Mouse (Mus musculus) ES-E14 (cell line): ENCODE results near the gene Commd2. TPM values are rescaled to one million over a fixed set of nuclear protein-coding genes. Genes with fewer than 3 reads are reported as not detected.

Source experiments
- DNase-seq: peaks from one replicate; pipeline ENCODE4 v3.0.0-alpha.2; 2013; ENCODE audit warnings: low read depth, low spot score
- H3K27ac ChIP-seq: 2 replicates; pipeline ENCODE4 v1.5.1; 2012; ENCODE audit warnings: low read depth, mild to moderate bottlenecking, low read length, moderate library complexity, mixed read lengths; ENCODE audit not compliant: poor library complexity, insufficient read depth, severe bottlenecking
- H3K36me3 ChIP-seq: 2 replicates; pipeline ENCODE4 v1.6.1; 2012; ENCODE audit warnings: mild to moderate bottlenecking, low read length, moderate library complexity, mixed read lengths; ENCODE audit not compliant: control insufficient read depth, poor library complexity, insufficient read depth, severe bottlenecking
- H3K4me1 ChIP-seq, 2 experiments: fragments of 150-350 bp in 1 of 2; sonication (generic) in 1 of 2; 2 replicates each; pipeline ENCODE4 v1.6.1; 2012; ENCODE audit warnings: low read length in 2 of 2, mild to moderate bottlenecking in 1 of 2, mixed read lengths in 1 of 2; ENCODE audit not compliant: control insufficient read depth in 2 of 2, insufficient read depth in 2 of 2, poor library complexity in 1 of 2
- H3K4me3 ChIP-seq, 2 experiments: fragments of 150-350 bp in 1 of 2; sonication (generic) in 1 of 2; 2 replicates each; pipeline ENCODE4 v1.5.1; 2012; ENCODE audit warnings: low read length in 2 of 2, low read depth in 1 of 2, mild to moderate bottlenecking in 1 of 2, mixed read lengths in 1 of 2; ENCODE audit not compliant: insufficient read depth in 1 of 2, poor library complexity in 1 of 2, severe bottlenecking in 1 of 2
- H3K9ac ChIP-seq: 2 replicates; pipeline ENCODE4 v1.6.1; 2012; ENCODE audit warnings: low read depth, mild to moderate bottlenecking, low read length, mixed read lengths; ENCODE audit not compliant: poor library complexity, insufficient read depth, severe bottlenecking
- H3K9me3 ChIP-seq: fragments of 150-350 bp; sonication (generic); 2 replicates; pipeline ENCODE4 v1.6.1; 2012; ENCODE audit warnings: low read depth, mild to moderate bottlenecking, low read length; ENCODE audit not compliant: control insufficient read depth, insufficient read depth
- CHD2 ChIP-seq: IDR thresholded peaks from 2 replicates; pipeline ENCODE4 v1.6.1; 2014; ENCODE audit warnings: mild to moderate bottlenecking, low read depth, low read length, inconsistent platforms
- HCFC1 ChIP-seq: IDR thresholded peaks from 2 replicates; pipeline ENCODE4 v1.6.1; 2012; ENCODE audit warnings: low read length, inconsistent platforms, borderline replicate concordance; ENCODE audit not compliant: insufficient read depth
- MAFK ChIP-seq: IDR thresholded peaks from 2 replicates; pipeline ENCODE4 v1.6.1; 2014; ENCODE audit warnings: mild to moderate bottlenecking, low read depth, low read length, inconsistent platforms; ENCODE audit not compliant: insufficient read depth
- ZC3H11A ChIP-seq: IDR thresholded peaks from 2 replicates; pipeline ENCODE4 v1.6.1; 2012; ENCODE audit warnings: low read depth, mild to moderate bottlenecking, inconsistent platforms, low read length, borderline replicate concordance
- ZNF384 ChIP-seq: IDR thresholded peaks from 2 replicates; pipeline ENCODE4 v1.6.1; 2012; ENCODE audit warnings: low read depth, low read length, inconsistent platforms
- in situ Hi-C, 2 experiments: fragments of 600-800 bp; cut with MboI; formaldehyde crosslinking; loops; one replicate each; pipeline ENCODE4 v1.15.1; 2025; ENCODE audit warnings: low sequenced_read_pairs in 2 of 2, inconsistent platforms in 1 of 2; ENCODE audit not compliant: unreplicated experiment in 2 of 2
- total RNA-seq: library from RNA; depleted of rRNA; stranded (reverse); fragments of 300-350 nt; gene quantifications from 2 replicates; pipeline ENCODE4 v1.2.3, GENCODE M21; 2012; rRNA removed

Commd2 gene
- 28.7 and 38.2 TPM in 2 replicates for total RNA-seq

DNA sequence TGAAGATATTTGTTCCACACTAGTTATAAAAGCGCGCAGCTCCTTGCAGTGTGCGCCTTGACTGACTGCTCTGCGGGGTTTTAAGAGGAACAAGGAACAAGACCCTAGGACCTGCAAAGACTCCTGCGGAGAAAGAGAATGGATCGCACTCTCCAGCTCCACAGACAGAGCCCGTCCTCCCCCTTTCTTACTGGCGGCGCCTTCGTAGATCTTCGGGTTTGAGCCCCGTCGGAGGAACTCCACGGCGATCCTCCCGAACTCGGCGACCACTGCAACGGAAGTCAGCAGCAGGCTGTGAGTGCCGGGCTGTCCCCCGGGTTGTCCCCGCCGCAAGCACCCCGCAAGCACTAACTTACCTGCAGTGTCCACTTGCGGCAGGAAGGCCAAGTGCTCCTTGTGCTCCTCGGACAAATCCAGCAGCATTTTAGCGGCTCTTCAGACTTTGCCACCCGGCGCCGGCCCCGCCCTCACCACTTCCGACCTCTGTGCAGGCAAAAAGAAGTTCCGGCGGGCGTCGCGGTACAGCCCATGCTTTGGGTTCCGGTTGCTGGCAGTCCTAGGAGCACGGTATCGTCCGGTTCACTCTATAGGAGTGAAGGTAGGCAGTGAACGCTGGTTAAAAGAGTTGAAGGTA, at the start of gene Commd2:
TSS of gene Commd2 (minus strand) at position 485 of the 634 bp plus-strand sequence.
- peak; percentile 78 for DNase-seq
- H3K9ac ChIP-seq = peak within 1 kb of the TSS; percentile 94
- H3K27ac ChIP-seq = no peak within 1 kb of the TSS; the same call in 1 of the 2 replicates
- TF ChIP-seq HCFC1 (peak; percentile 82), ZNF384 (no peak)
- H3K4me1 ChIP-seq = no peaks in the 10 kb centered on the region; a peak in 1 of 4 replicates
- in situ Hi-C loops = no loop called here
- H3K4me3 ChIP-seq = peak within 1 kb of the TSS; percentile 85 to 97
- no peaks in the 10 kb centered on the region for H3K9me3 ChIP-seq
- H3K36me3 ChIP-seq = peaks cover 4% of the 10 kb centered on the region

DNA sequence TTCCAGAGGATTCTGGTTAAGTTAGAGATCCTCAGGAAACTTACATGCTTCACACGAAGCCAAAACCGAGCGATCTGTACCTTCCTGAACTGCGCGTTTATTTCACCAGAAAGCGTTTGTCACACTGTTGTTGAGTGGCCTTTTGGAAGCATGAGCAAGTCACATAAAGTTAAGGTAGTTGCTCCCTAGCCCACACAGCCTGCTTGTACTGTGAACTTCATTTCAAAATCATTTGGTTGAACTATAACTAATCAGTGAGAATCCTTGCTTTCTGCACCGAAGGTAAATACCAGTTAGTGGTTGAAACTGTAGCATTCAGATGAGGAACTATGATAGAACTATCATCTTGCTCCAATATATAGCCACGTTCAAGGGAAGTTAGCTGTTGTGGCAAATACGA, 45.3 kb upstream of the Commd2 start:
- DNase-seq = no peak
- in situ Hi-C loops = no loop called here

DNA sequence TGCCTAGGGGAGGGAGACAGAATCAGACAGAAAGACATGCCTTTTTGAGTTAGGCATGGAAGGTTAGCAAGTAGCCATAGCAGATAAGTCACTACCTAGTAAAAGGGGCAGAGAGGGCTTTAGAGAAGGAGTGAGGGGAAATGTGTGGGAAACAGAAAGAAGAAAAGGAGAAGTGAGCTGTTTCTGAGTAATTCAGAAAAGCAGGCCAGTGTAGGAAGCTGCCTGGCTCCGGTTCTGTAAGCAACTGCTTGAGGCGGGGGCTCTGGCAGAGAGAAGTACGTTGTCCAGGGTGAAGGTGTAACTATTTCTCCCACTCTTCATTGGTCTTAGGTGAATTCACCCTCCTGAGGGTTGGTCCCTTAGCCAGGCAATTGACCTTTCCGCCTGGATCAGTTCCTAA, 44.7 kb upstream of the Commd2 start:
- Histone ChIP-seq H3K4me1 (no peaks in the 10 kb centered on the region), H3K36me3 (no peaks in the 10 kb centered on the region), H3K27ac (no peak overlapping the region), H3K9ac (no peak overlapping the region), H3K9me3 (no peaks in the 10 kb centered on the region), H3K4me3 (no peak overlapping the region)
- TF ChIP-seq ZNF384 (no peak), ZC3H11A (no peak), CHD2 (no peak), MAFK (no peak)
- no peak for DNase-seq
- in situ Hi-C loops = no loop called here

More for the DNA sequence above, 45.3 kb upstream of the Commd2 start:
- H3K27ac ChIP-seq = no peak overlapping the region
- H3K4me1 ChIP-seq = no peaks in the 10 kb centered on the region
- TF ChIP-seq CHD2 (no peak), MAFK (no peak), ZC3H11A (no peak), ZNF384 (no peak), HCFC1 (no peak)
- H3K9ac ChIP-seq = no peak overlapping the region
- H3K9me3 ChIP-seq = no peaks in the 10 kb centered on the region
- no peak overlapping the region for H3K4me3 ChIP-seq
- no peaks in the 10 kb centered on the region for H3K36me3 ChIP-seq

DNA sequence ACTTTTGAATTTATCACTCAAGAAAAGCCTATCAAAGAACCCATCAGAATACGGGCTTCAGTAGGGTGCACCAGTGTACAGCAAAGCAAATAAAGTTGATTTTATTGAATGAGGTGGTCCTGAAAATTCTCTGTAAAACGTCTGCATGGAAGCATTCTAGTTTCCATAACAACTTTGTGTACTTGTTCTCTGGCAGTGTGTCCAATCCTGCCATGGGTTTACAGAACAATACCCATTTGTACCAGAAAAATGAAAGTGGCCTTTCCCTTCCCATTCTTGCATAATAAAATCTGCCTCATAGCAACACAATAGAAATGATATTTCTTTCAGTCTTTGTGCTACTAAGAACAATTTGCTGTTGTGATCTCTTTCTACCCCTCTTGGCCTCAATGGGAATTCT, 41.2 kb upstream of the Commd2 start, which contains the start of gene Ankub1:
TSS of gene Ankub1 (minus strand) at position 81 of the 400 bp plus-strand sequence.
- Histone ChIP-seq H3K4me3 (no peak within 1 kb of the TSS), H3K9ac (no peak within 1 kb of the TSS), H3K9me3 (0 out of 2 replicates have a peak, but pooled peaks cover under 1% of the 10 kb centered on the region), H3K36me3 (no peaks in the 10 kb centered on the region), H3K4me1 (no peaks in the 10 kb centered on the region), H3K27ac (no peak within 1 kb of the TSS)
- TF ChIP-seq MAFK (no peak), ZC3H11A (no peak), CHD2 (no peak), HCFC1 (no peak), ZNF384 (no peak)
- no peak for DNase-seq
- in situ Hi-C loops = no loop called here
